Mouse (Mus musculus): ENCODE data around the gene Pla2r1. TPM values are rescaled to one million over a fixed set of nuclear protein-coding genes. Genes with fewer than 3 reads are reported as not detected.

Pla2r1 gene
- polyA plus RNA-seq, 1 experiment from 2014 or later: 3.7 TPM

DNA sequence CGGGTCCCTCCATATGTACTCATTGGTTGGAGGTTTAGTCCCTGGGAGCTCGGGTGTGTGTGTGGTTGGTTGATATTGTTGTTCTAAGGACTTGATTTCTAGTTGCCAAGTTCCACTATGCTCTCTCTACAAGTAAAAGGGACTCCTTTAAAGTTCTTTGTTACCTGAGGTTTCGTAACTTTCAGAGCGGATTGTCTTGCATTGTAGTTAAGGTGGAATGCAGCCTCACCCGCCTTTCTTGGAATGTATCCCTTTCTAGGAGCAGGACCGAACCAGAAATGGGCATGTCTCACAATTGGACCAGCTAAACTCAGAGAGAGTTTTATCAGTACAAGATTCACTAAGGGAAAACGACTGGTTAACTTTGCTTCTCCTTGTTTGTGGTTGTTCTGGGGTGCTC is 141.9 kb downstream of the Pla2r1 start:
- H3K4me1 ChIP-seq (replicated peaks; ENCODE audit: insufficient read depth, low read length): peaks cover 5% of the 10 kb centered on the region; the same call in 1 of the 2 replicates
- H3K4me2 ChIP-seq (ENCODE audit: low read length): no peak overlapping the region
- ATAC-seq (replicated peaks; ENCODE audit: low FRiP score, low read depth) (no peak), DNase-seq (ENCODE audit: low spot score) (no peak)
- TF ChIP-seq CTCF (IDR thresholded peaks at IDR 0.05; ENCODE audit: low read depth): no peak
- no peaks in the 10 kb centered on the region for H3K27me3 ChIP-seq (ENCODE audit: insufficient read depth, low read length)
- H3K9ac ChIP-seq (ENCODE audit: low read depth, low read length): no peak overlapping the region
- no peak overlapping the region for H3K4me3 ChIP-seq (replicated peaks; ENCODE audit: low read depth, low read length)
- H3K27ac ChIP-seq: no peak overlapping the region
- H3K36me3 ChIP-seq (ENCODE audit: insufficient read depth, low read length): no peaks in the 10 kb centered on the region
- 83% methylated on average over 7 of the region's 7 CpGs for WGBS
- no peaks in the 10 kb centered on the region for H3K9me3 ChIP-seq (replicated peaks; ENCODE audit: low read length)

- ATAC-seq (replicated peaks; ENCODE audit: low FRiP score, low read depth) (peak; percentile 53; the same call in 1 of the 2 replicates), DNase-seq (ENCODE audit: low spot score) (no peak)
- WGBS: 55% methylated on average over 11 of the region's 11 CpGs
- no peaks in the 10 kb centered on the region for H3K36me3 ChIP-seq (ENCODE audit: insufficient read depth, low read length)
- H3K27ac ChIP-seq: no peak overlapping the region
- H3K4me2 ChIP-seq (ENCODE audit: low read length): no peak overlapping the region
- no peak overlapping the region for H3K4me3 ChIP-seq (replicated peaks; ENCODE audit: low read depth, low read length)
- peaks cover 5% of the 10 kb centered on the region; the same call in 1 of the 2 replicates for H3K4me1 ChIP-seq (replicated peaks; ENCODE audit: insufficient read depth, low read length)
- H3K9me3 ChIP-seq (replicated peaks; ENCODE audit: low read length): no peaks in the 10 kb centered on the region
- no peak for TF ChIP-seq CTCF (IDR thresholded peaks at IDR 0.05; ENCODE audit: low read depth)
- H3K9ac ChIP-seq (ENCODE audit: low read depth, low read length): no peak overlapping the region
- no peaks in the 10 kb centered on the region for H3K27me3 ChIP-seq (ENCODE audit: insufficient read depth, low read length)
Observed at GRCm38 (mm10) chr2:60409989-60410763, 142.9 kb downstream of the Pla2r1 start.

GRCm38 (mm10) chr2:60409194-60409593 is 143.9 kb downstream of the Pla2r1 start:
- no peak overlapping the region for H3K9ac ChIP-seq (ENCODE audit: low read depth, low read length)
- no peak overlapping the region for H3K4me2 ChIP-seq (ENCODE audit: low read length)
- DNase-seq (ENCODE audit: low spot score) (peak; percentile 70), ATAC-seq (replicated peaks; ENCODE audit: low FRiP score, low read depth) (no peak)
- no peak overlapping the region for H3K4me3 ChIP-seq (replicated peaks; ENCODE audit: low read depth, low read length)
- no peaks in the 10 kb centered on the region for H3K36me3 ChIP-seq (ENCODE audit: insufficient read depth, low read length)
- H3K4me1 ChIP-seq (replicated peaks; ENCODE audit: insufficient read depth, low read length): peaks cover 5% of the 10 kb centered on the region; the same call in 1 of the 2 replicates
- TF ChIP-seq CTCF (IDR thresholded peaks at IDR 0.05; ENCODE audit: low read depth): no peak
- H3K27ac ChIP-seq: no peak overlapping the region
- H3K27me3 ChIP-seq (ENCODE audit: insufficient read depth, low read length): no peaks in the 10 kb centered on the region
- WGBS: 28% methylated on average over 6 of the region's 6 CpGs
- H3K9me3 ChIP-seq (replicated peaks; ENCODE audit: low read length): no peaks in the 10 kb centered on the region

- Histone ChIP-seq H3K36me3 (ENCODE audit: insufficient read depth, low read length) (no peaks in the 10 kb centered on the region), H3K9me3 (replicated peaks; ENCODE audit: low read length) (no peaks in the 10 kb centered on the region), H3K4me2 (ENCODE audit: low read length) (no peak overlapping the region), H3K4me3 (replicated peaks; ENCODE audit: low read depth, low read length) (no peak overlapping the region), H3K27ac (no peak overlapping the region), H3K9ac (ENCODE audit: low read depth, low read length) (no peak overlapping the region), H3K4me1 (replicated peaks; ENCODE audit: insufficient read depth, low read length) (peaks cover 5% of the 10 kb centered on the region; the same call in 1 of the 2 replicates), H3K27me3 (ENCODE audit: insufficient read depth, low read length) (no peaks in the 10 kb centered on the region)
- no peak for TF ChIP-seq CTCF (IDR thresholded peaks at IDR 0.05; ENCODE audit: low read depth)
- DNase-seq (ENCODE audit: low spot score) (no peak), ATAC-seq (replicated peaks; ENCODE audit: low FRiP score, low read depth) (no peak)
- 93% methylated on average over 2 of the region's 2 CpGs for WGBS
Observed at GRCm38 (mm10) chr2:60407387-60407786, 145.7 kb downstream of the Pla2r1 start.

DNA sequence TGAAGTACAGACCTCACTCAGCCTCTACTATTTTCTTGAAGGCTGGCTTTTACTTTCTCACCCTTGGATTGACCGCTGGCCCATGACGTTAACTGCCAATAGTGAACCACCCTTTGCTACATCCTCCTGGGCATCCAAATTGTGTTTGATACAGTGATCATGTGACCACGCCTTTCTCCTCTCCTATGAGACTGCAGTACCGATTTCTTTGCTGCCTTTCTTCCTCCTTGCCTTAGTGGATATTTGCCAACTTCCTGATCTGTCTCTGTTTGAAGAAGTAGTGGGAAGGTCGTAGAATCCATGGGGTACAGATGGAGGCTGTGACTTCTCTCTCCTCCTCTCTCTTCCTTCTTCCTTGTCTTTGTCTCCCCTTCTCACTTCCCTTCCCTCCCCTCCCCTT is 147.7 kb downstream of the Pla2r1 start:
- ATAC-seq (replicated peaks; ENCODE audit: low FRiP score, low read depth) (no peak), DNase-seq (ENCODE audit: low spot score) (no peak)
- Histone ChIP-seq H3K4me1 (replicated peaks; ENCODE audit: insufficient read depth, low read length) (peaks cover 5% of the 10 kb centered on the region; the same call in 1 of the 2 replicates), H3K36me3 (ENCODE audit: insufficient read depth, low read length) (no peaks in the 10 kb centered on the region), H3K27me3 (ENCODE audit: insufficient read depth, low read length) (no peaks in the 10 kb centered on the region), H3K4me3 (replicated peaks; ENCODE audit: low read depth, low read length) (no peak overlapping the region), H3K9ac (ENCODE audit: low read depth, low read length) (no peak overlapping the region), H3K4me2 (ENCODE audit: low read length) (no peak overlapping the region), H3K9me3 (replicated peaks; ENCODE audit: low read length) (no peaks in the 10 kb centered on the region), H3K27ac (no peak overlapping the region)
- no peak for TF ChIP-seq CTCF (IDR thresholded peaks at IDR 0.05; ENCODE audit: low read depth)
- WGBS: 85% methylated on average over 5 of the region's 5 CpGs

DNA sequence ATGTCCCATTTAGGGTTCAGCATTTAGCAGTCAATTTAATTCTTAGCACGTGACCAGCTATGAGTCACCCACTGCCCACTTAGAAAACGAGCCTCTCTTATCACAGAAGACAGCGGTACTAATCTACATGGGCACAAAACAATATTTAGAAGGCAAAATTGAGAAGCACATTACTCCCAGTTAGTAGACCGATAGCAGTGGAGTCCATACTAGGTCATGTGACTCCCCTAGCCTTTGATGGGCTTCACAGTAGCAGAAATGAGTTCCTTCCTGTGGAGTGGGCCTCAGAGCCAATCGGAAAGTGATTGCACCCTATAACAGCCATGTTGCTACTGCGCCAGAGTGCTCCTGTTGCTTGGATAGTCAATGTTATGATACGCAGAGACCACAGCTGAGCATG is 148.3 kb downstream of the Pla2r1 start:
- no peak overlapping the region for H3K9ac ChIP-seq (ENCODE audit: low read depth, low read length)
- whole genome bisulfite sequencing: 93% methylated on average over 7 of the region's 7 CpGs
- no peak overlapping the region for H3K27ac ChIP-seq
- no peaks in the 10 kb centered on the region for H3K27me3 ChIP-seq (ENCODE audit: insufficient read depth, low read length)
- H3K4me3 ChIP-seq (replicated peaks; ENCODE audit: low read depth, low read length): no peak overlapping the region
- no peaks in the 10 kb centered on the region for H3K4me1 ChIP-seq (replicated peaks; ENCODE audit: insufficient read depth, low read length)
- DNase-seq (ENCODE audit: low spot score) (no peak), ATAC-seq (replicated peaks; ENCODE audit: low FRiP score, low read depth) (no peak)
- H3K9me3 ChIP-seq (replicated peaks; ENCODE audit: low read length): no peaks in the 10 kb centered on the region
- H3K36me3 ChIP-seq (ENCODE audit: insufficient read depth, low read length): no peaks in the 10 kb centered on the region
- no peak overlapping the region for H3K4me2 ChIP-seq (ENCODE audit: low read length)
- no peak for TF ChIP-seq CTCF (IDR thresholded peaks at IDR 0.05; ENCODE audit: low read depth)
